Mouse (Mus musculus): ENCODE results near the gene Leng1.

GRCm38 (mm10) chr7:3658578-3658977, 7.1 kb downstream of the Leng1 start:
- TF ChIP-seq ZNF384 (IDR thresholded peaks at IDR 0.05; ENCODE audit: low read depth, low read length) (no peak), POLR2A (IDR thresholded peaks at IDR 0.05; ENCODE audit: low read depth, low read length) (no peak), BHLHE40 (IDR thresholded peaks at IDR 0.05; ENCODE audit: low read depth, low read length) (no peak), CTCF (conservative IDR thresholded peaks at IDR 0.05 in 1 of 2, IDR thresholded peaks at IDR 0.05 in 1 of 2; ENCODE audit: low read depth in 2 of 2, low read length in 2 of 2) (no peak), ZKSCAN1 (IDR thresholded peaks at IDR 0.05; ENCODE audit: borderline replicate concordance, low read depth, low read length) (no peak), UBTF (IDR thresholded peaks at IDR 0.05; ENCODE audit: low read depth, low read length) (no peak), MAFK (IDR thresholded peaks at IDR 0.05; ENCODE audit: insufficient replicate concordance, low read length) (no peak), ZC3H11A (IDR thresholded peaks at IDR 0.05; ENCODE audit: low read depth, low read length) (no peak), TBP (conservative IDR thresholded peaks at IDR 0.05; ENCODE audit: low read depth, low read length) (no peak), POLR2AphosphoS2 (IDR thresholded peaks at IDR 0.05; ENCODE audit: low read depth, low read length) (no peak; the same call in 1 of the 2 replicates), MXI1 (IDR thresholded peaks at IDR 0.05; ENCODE audit: low read depth, low read length) (no peak), RAD21 (IDR thresholded peaks at IDR 0.05; ENCODE audit: low read depth, low read length) (no peak)

Data from CH12.LX (cell line).